Mouse (Mus musculus): ENCODE results near the gene Fer1l5. TPM values are rescaled to one million over a fixed set of nuclear protein-coding genes. Genes with fewer than 3 reads are reported as not detected.

Fer1l5 gene
- total RNA-seq, 2 experiments from 2014 or later: not detected

Small RNA genes within 50 kb of the gene (microRNA-seq; reads per million reads assigned to microRNA genes)
- 0.50 to 1.3 reads per million in 2 experiments for gene Mir6898

Other genes with a start within 250 kb of the Fer1l5 start
- 10 to 100 TPM; 42.0 to 44.8 TPM for gene Uggt1, start 127.6 kb upstream of the Fer1l5 start, total RNA-seq (2021)
- gene Neurl3, start 97.6 kb upstream of the Fer1l5 start, total RNA-seq (2021): under 1 TPM; 0.52 to 0.60 TPM
- 10 to 100 TPM; 15.6 to 18.1 TPM for gene Arid5a, start 64.6 kb upstream of the Fer1l5 start, total RNA-seq (2021)
- gene Kansl3, start 3.1 kb upstream of the Fer1l5 start, total RNA-seq (2021): 10 to 100 TPM; 76.6 TPM
- gene Lman2l, start 73.0 kb downstream of the Fer1l5 start, total RNA-seq (2021): 10 to 100 TPM; 44.3 to 44.8 TPM
- gene Cnnm4, start 99.3 kb downstream of the Fer1l5 start, total RNA-seq (2021): 10 to 100 TPM; 12.4 TPM
- 10 to 100 TPM; 31.7 to 34.6 TPM for gene Cnnm3, start 139.6 kb downstream of the Fer1l5 start, total RNA-seq (2021)
- 1 to 10 TPM; 5.4 to 5.9 TPM for gene Ankrd23, start 164.6 kb downstream of the Fer1l5 start, total RNA-seq (2021)
- gene Gm42417, start 167.1 kb downstream of the Fer1l5 start, total RNA-seq (2021): under 1 TPM in 1 of 2 experiments, not detected in 1; 0.77 TPM
- gene Ankrd39, start 175.2 kb downstream of the Fer1l5 start, total RNA-seq (2021): 10 to 100 TPM; 11.5 to 11.9 TPM
- 10 to 100 TPM; 20.5 to 21.0 TPM for gene Sema4c, start 186.1 kb downstream of the Fer1l5 start, total RNA-seq (2021)

Data from left cerebral cortex, adult 18-20 months (tissue).